Mouse (Mus musculus) cerebellum, adult 2 months (tissue): ENCODE measurements at regions not wholly inside any gene's neighbourhood (a gene's known extent, or its start where the extent isn't known, plus 50 kb on each side); places are given as distances from the start of the nearest gene placed in this dataset.

Source experiments
- CTCF ChIP-seq: fragments of 200-500 bp; IDR thresholded peaks from 2 replicates; pipeline ENCODE4 v1.5.1; 2011; ENCODE audit warnings: low read depth, mild to moderate bottlenecking, control low read depth, low read length, moderate library complexity, borderline replicate concordance; ENCODE audit not compliant: insufficient read depth
- POLR2A ChIP-seq: fragments of 200-500 bp; IDR thresholded peaks from 2 replicates; pipeline ENCODE4 v1.6.1; 2011; ENCODE audit warnings: low read length, control low read depth, borderline replicate concordance; ENCODE audit not compliant: insufficient read depth

- TF ChIP-seq CTCF (no peak), POLR2A (no peak)
Measured at GRCm38 (mm10) chr9:41336801-41337200, 175.3 kb upstream of the Ubash3b start.
